Mouse (Mus musculus) megakaryocyte, embryonic 14.5 days (primary cell): ENCODE results near the gene Ino80.

Experiments
- FLI1 ChIP-seq: IDR thresholded peaks from 2 replicates; pipeline ENCODE4 v1.6.1; 2012; ENCODE audit warnings: low read length, inconsistent platforms, mixed read lengths
- GATA1 ChIP-seq: IDR thresholded peaks from 3 replicates; pipeline ENCODE4 v1.6.1; 2012; ENCODE audit warnings: mixed read lengths, low read length, inconsistent platforms, borderline replicate concordance

DNA sequence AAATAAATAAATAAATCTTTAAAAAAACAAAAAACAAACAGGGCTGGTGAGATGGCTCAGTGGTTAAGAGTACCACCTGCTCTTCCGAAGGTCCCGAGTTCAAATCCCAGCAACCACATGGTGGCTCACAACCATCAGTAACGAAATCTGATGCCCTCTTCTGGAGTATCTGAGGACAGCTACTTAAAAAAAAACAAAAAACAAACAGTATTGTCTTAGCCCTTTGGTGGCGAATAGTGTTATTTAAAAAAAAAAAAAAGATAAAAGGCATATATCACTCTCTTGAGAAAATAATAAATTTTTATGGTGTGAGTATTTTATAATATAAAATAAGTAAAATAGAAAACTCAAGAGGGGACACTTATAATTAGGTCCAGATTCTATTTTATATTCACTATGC lies 41.0 kb downstream of the Ino80 start:
- TF ChIP-seq FLI1: no peak
- TF ChIP-seq GATA1: no peak
